Mouse (Mus musculus) heart, adult 2 months (tissue): ENCODE data around the gene Rap1gap2. TPM values are rescaled to one million over a fixed set of nuclear protein-coding genes. Genes with fewer than 3 reads are reported as not detected.

Source experiments
- DNase-seq, 2 experiments: peaks; one replicate each; pipeline ENCODE4 v3.0.0; 2021
- H3K27ac ChIP-seq: fragments of 200-600 bp; 2 replicates; pipeline ENCODE4 v1.8.1; 2022
- H3K27me3 ChIP-seq: fragments of 200-500 bp; 2 replicates; pipeline ENCODE4 v1.6.1; 2012; ENCODE audit warnings: mild to moderate bottlenecking, low read length, inconsistent platforms, mixed read lengths; ENCODE audit not compliant: control insufficient read depth, insufficient read depth
- H3K36me3 ChIP-seq: fragments of 200-500 bp; 2 replicates; pipeline ENCODE4 v1.6.1; 2012; ENCODE audit warnings: low read length, inconsistent platforms; ENCODE audit not compliant: control insufficient read depth, insufficient read depth
- H3K4me1 ChIP-seq: fragments of 200-500 bp; 2 replicates; pipeline ENCODE4 v1.6.1; 2011; ENCODE audit warnings: low read length; ENCODE audit not compliant: control insufficient read depth, insufficient read depth
- H3K4me3 ChIP-seq: fragments of 200-600 bp; 2 replicates; pipeline ENCODE4 v1.8.1; 2022
- H3K79me2 ChIP-seq: fragments of 200-500 bp; replicated peaks from 2 replicates; pipeline ENCODE4 v1.6.1; 2012; ENCODE audit warnings: mild to moderate bottlenecking, inconsistent platforms, low read length, moderate library complexity, mixed read lengths; ENCODE audit not compliant: control insufficient read depth, insufficient read depth
- H3K9ac ChIP-seq: fragments of 200-500 bp; 2 replicates; pipeline ENCODE4 v1.6.1; 2012; ENCODE audit warnings: low read depth, mild to moderate bottlenecking, control low read depth, inconsistent platforms, low read length, mixed read lengths
- CTCF ChIP-seq: fragments of 200-600 bp; IDR thresholded peaks from 2 replicates; pipeline ENCODE4 v1.8.1; 2022; ENCODE audit warnings: antibody characterized with exemption, mild to moderate bottlenecking, moderate library complexity
- EP300 ChIP-seq: fragments of 200-500 bp; IDR thresholded peaks from 2 replicates; pipeline ENCODE4 v1.6.1; 2011; ENCODE audit warnings: low read depth, low read length, control low read depth; ENCODE audit not compliant: insufficient read depth
- POLR2A ChIP-seq: fragments of 200-500 bp; IDR thresholded peaks from 2 replicates; pipeline ENCODE4 v1.6.1; 2011; ENCODE audit warnings: mild to moderate bottlenecking, low read depth, low read length, control low read depth; ENCODE audit not compliant: insufficient read depth
- WGBS: fragments of 180-500 bp; shearing (Covaris S2); methylation state at CpG from one replicate; pipeline ENCODE4 v1.1.7; 2018; 5-methylcytosine and 5-hydroxymethylcytosine counted together
- intact Hi-C: fragments of 180-260 bp; cut with DNase I; formaldehyde crosslinking; loops from one replicate; pipeline ENCODE4 v1.15.1; 2025
- polyA plus RNA-seq: library from polyadenylated mRNA; depleted of rRNA; stranded (reverse); fragments of >200 nt; gene quantifications from 2 replicates; pipeline ENCODE4 v1.2.3, GENCODE M21; 2012
- total RNA-seq, 2 experiments: library from RNA; stranded (reverse); gene quantifications; 2 replicates each; pipeline ENCODE4 v1.2.3; 2021

Gene Rap1gap2
- total and polyA plus RNA-seq, 3 experiments, result 43.9 to 88.9 (median 82.7) TPM

DNA sequence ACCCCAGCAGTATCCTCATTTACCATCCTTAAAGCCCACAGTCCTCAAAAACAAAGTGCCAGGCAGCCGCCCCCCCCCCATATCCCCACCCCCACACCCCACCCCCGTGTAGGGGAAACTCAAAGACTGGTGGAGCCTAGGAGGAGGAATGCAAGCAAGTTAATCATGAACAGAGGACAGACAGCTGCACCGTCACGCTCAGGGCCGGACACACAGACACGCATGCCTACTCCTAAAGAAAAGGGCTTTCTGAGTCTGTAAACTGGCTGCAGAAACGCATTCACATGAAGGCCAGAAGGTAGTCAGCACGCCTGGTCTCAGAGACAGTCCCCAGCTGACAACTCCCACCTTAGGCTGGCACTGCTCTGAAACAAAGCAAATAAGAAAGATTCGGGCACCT is 85.1 kb downstream of the Rap1gap2 start:
- Histone ChIP-seq H3K9ac (no peak overlapping the region), H3K27me3 (no peaks in the 10 kb centered on the region), H3K4me3 (no peak overlapping the region), H3K36me3 (no peaks in the 10 kb centered on the region), H3K79me2 (no peaks in the 10 kb centered on the region), H3K27ac (no peak overlapping the region), H3K4me1 (peaks cover 8% of the 10 kb centered on the region)
- TF ChIP-seq CTCF (no peak), POLR2A (no peak), EP300 (no peak)
- 78% methylated on average over 9 of the region's 9 CpGs for WGBS
- no peak for DNase-seq
- intact Hi-C loops, result loop anchor here (1.0 kb wide), 1 partner anchor 149 kb away; no protein-coding TSS in a partner anchor

DNA sequence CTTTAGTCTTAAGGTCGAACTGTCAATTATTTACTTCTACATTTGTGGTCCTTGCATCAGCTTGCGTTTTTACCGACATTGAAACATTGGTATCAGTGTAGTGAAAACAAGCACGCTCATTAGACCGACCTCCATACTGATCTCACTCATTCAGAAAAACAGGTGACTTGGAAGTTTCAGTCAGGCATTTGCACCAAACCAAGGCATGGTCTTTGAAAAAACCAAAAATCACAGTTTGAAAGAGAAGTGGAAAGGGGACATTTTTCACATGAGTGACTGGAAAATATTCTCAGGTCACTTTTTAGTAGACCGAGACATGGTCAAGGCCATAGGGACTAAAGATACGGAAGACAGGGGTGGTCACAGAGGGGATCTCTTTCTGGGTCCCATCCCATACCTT is 85.5 kb downstream of the Rap1gap2 start:
- no peaks in the 10 kb centered on the region for H3K27me3 ChIP-seq
- DNase-seq, result no peak
- no peak overlapping the region for H3K9ac ChIP-seq

DNA sequence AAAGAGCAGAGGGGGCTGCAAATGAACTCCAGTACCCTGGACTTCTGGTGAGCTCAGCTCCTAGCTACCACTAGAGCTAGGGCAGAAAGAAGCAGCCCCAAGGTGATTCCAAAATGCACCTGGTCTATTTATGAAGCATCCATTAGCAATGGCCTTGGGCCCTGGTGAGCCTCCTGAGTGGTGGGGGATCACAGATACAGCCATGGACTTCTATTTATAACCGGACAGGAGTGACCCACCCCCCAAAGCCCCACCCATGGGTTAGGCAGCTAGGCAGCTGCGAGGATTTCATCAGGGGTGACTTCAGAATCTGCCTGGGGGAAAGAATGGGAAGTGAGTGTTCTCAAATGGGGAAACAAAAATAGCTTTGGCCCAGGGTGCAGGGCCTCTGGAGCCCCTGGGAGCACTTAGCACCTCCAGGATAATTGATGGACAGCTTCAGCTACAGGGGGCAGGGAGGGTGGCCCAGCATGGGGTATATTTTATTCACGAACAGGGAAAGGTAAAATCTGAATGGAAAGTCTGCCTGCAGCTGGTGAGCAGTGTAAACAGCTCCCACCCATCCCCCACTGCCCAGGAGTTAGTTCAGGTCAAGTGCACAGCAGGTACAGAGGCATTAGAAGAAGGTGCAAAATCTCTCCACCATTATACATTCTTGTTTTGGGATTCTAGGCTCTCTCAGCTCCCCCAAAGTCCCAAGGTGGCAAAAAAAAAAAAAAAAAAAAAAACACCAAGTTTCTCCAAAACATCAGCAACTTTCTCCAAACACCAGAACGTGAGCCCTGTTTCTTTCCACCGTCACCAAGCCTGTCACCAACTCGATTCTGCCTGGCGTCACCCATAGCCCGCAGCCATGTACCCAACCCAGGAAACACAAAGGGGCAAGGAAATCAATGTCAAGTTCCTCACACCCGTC is 86.4 kb downstream of the Rap1gap2 start:
- intact Hi-C loops, result loop anchor here (5.0 kb wide), 1 partner anchor 122 kb away; no protein-coding TSS in a partner anchor
- peaks cover 1% of the 10 kb centered on the region; the same call in 1 of the 2 replicates for H3K79me2 ChIP-seq
- TF ChIP-seq CTCF (no peak), EP300 (no peak), POLR2A (no peak)
- peaks cover 8% of the 10 kb centered on the region for H3K4me1 ChIP-seq
- H3K27ac ChIP-seq, result no peak overlapping the region
- H3K36me3 ChIP-seq, result no peaks in the 10 kb centered on the region
- H3K27me3 ChIP-seq, result no peaks in the 10 kb centered on the region
- no peak overlapping the region for H3K9ac ChIP-seq
- peak in 1 of 2 experiments; percentile 10 for DNase-seq
- H3K4me3 ChIP-seq, result no peak overlapping the region
- WGBS, result 64% methylated on average over 9 of the region's 9 CpGs

More for the DNA sequence above, 85.5 kb downstream of the Rap1gap2 start:
- no peaks in the 10 kb centered on the region for H3K79me2 ChIP-seq
- WGBS, result 92% methylated on average over 7 of the region's 7 CpGs
- H3K4me1 ChIP-seq, result peaks cover 8% of the 10 kb centered on the region
- TF ChIP-seq EP300 (no peak), CTCF (no peak), POLR2A (no peak)
- no peak overlapping the region for H3K4me3 ChIP-seq
- intact Hi-C loops, result no loop called here
- H3K36me3 ChIP-seq, result no peaks in the 10 kb centered on the region
- H3K27ac ChIP-seq, result no peak overlapping the region

DNA sequence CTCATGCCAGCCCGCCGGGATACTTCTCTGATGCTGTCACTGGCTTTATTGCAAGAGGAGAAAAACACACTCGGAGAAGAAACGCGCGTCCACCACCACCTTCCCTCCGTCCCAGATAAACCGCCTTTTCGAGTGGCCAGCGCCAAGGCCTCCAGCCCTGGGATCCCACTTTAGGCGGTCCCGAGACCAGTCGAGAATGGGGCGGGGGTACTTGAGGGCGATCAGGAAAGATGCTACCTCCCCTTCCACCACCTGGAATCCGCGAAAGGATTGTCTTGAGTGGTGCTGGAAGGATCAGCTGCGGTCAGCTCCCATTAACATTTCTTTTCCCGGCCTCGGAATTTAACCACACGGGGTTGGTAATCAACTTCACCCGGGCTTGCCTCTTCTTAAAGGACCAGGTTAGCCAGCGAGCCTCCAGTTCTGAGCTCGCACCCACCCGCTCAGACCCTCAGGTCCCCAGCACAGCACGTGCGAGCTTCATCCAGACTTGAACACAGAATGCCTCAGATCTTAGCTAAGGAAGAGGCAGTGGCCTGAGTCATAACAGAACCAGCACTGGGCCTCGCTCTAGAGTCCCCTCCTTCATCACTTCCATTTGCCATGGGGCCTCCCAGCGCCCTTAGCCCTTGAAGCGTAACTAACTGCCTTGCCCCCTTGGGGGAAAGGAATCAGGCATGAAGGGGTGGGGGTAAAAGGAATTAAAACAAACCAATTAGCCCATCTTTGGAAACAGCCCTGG is 87.3 kb downstream of the Rap1gap2 start:
- peaks cover 8% of the 10 kb centered on the region for H3K4me1 ChIP-seq
- 19% methylated on average over 30 of the region's 30 CpGs for WGBS
- H3K4me3 ChIP-seq, result peak overlapping the region; percentile 41
- no peak for DNase-seq
- H3K79me2 ChIP-seq, result peaks cover 1% of the 10 kb centered on the region; the same call in 1 of the 2 replicates
- no peaks in the 10 kb centered on the region for H3K36me3 ChIP-seq
- peak overlapping the region; percentile 75 for H3K9ac ChIP-seq
- intact Hi-C loops, result loop anchor here (5.0 kb wide), 1 partner anchor 121 kb away; no protein-coding TSS in a partner anchor
- no peaks in the 10 kb centered on the region for H3K27me3 ChIP-seq
- peak overlapping the region; percentile 80 for H3K27ac ChIP-seq
- TF ChIP-seq CTCF (no peak), EP300 (no peak), POLR2A (no peak)

DNA sequence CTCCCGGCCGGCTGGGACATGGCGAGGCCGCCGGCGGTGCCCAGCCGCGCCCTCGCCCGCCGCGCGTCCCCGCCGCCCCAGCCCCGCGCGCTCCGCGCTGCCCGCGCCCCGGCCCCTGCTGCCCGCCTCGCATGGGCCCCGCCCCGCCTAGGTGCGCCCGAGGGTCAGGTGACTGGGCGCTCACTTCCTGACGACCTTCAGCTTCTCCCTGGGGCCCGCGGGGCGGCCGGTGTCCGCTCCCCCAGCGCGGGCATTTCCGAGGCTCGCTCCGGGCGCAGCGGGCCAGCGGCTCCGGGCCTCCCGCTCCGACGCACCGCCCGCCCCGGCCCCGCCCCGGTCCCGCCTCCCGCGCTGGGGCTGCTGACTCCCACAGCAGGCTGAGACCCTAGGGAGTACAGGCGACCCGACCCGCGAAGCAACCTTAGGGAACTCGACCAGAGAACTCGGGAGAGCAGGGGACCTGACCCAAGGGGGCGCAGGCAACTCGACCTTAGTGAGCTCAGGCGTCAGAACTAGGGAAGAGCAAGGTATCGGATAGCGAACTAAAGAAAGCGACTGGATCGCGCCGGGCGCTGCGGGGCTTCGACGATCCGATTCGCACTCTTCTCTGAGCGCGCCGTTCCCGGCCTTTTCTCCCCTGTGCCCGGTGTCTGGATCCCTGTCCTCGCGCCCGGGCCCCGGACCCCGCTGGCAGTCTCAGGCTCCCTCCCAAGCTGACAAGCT is 88.1 kb downstream of the Rap1gap2 start:
- TF ChIP-seq POLR2A (peak; percentile 31; the same call in 1 of the 2 replicates), CTCF (no peak), EP300 (no peak)
- peak overlapping the region; percentile 41 for H3K4me3 ChIP-seq
- H3K27ac ChIP-seq, result peak overlapping the region; percentile 80
- DNase-seq, result peak; percentile 83 to 86
- H3K79me2 ChIP-seq, result peaks cover 1% of the 10 kb centered on the region; the same call in 1 of the 2 replicates
- peaks cover 8% of the 10 kb centered on the region for H3K4me1 ChIP-seq
- intact Hi-C loops, result loop anchor here (5.0 kb wide), 1 partner anchor 120 kb away; no protein-coding TSS in a partner anchor
- H3K27me3 ChIP-seq, result no peaks in the 10 kb centered on the region
- WGBS, result 2% methylated on average over 86 of the region's 87 CpGs
- H3K9ac ChIP-seq, result peak overlapping the region; percentile 79
- no peaks in the 10 kb centered on the region for H3K36me3 ChIP-seq
